Mouse (Mus musculus) kidney, postnatal 36 days (tissue): ENCODE measurements around the gene Kif20b.

Experiments used
- DNase-seq, 2 experiments: peaks; one replicate each; pipeline ENCODE4 v3.0.0; 2021 to 2022; ENCODE audit warnings: mixed read lengths in 2 of 2

The Kif20b gene

GRCm38 (mm10) chr19:34921652-34922602, at the start of gene Kif20b:
TSS of gene Kif20b (plus strand) at chr19:34922361.
- DNase-seq: peak; percentile 92 to 96

GRCm38 (mm10) chr19:34876676-34877075, 45.5 kb upstream of the Kif20b start:
- DNase-seq: peak; percentile 67 to 70

- DNase-seq: peak; percentile 91 to 97
Observed at GRCm38 (mm10) chr19:34877898-34878602, 44.1 kb upstream of the Kif20b start.

- peak; percentile 84 to 88 for DNase-seq
Observed at GRCm38 (mm10) chr19:34878603-34879541, 43.3 kb upstream of the Kif20b start, which contains the start of gene Pank1. TSS of gene Pank1 (minus strand) at chr19:34879455.

- DNase-seq: no peak
Observed at GRCm38 (mm10) chr19:34879624-34880023, 42.5 kb upstream of the Kif20b start.

GRCm38 (mm10) chr19:34881160-34881559, 41.0 kb upstream of the Kif20b start:
- peak; percentile 42 to 56 for DNase-seq

GRCm38 (mm10) chr19:34882443-34882842, 39.7 kb upstream of the Kif20b start:
- DNase-seq: no peak

GRCm38 (mm10) chr19:34883526-34884224, 38.5 kb upstream of the Kif20b start:
- no peak for DNase-seq

- no peak for DNase-seq
Observed at GRCm38 (mm10) chr19:34886324-34886723, 35.8 kb upstream of the Kif20b start.

- DNase-seq: no peak
Observed at GRCm38 (mm10) chr19:34890981-34891380, 31.2 kb upstream of the Kif20b start.

- no peak for DNase-seq
Observed at GRCm38 (mm10) chr19:34891590-34891989, 30.6 kb upstream of the Kif20b start.

GRCm38 (mm10) chr19:34895082-34895481, 27.1 kb upstream of the Kif20b start:
- no peak for DNase-seq

GRCm38 (mm10) chr19:34897082-34897965, 24.8 kb upstream of the Kif20b start:
- DNase-seq: no peak

- DNase-seq: no peak
Observed at GRCm38 (mm10) chr19:34898941-34899340, 23.2 kb upstream of the Kif20b start.

- DNase-seq: no peak
Observed at GRCm38 (mm10) chr19:34901266-34901665, 20.9 kb upstream of the Kif20b start.

- DNase-seq: no peak
Observed at GRCm38 (mm10) chr19:34901735-34902134, 20.4 kb upstream of the Kif20b start.

GRCm38 (mm10) chr19:34904032-34904431, 18.1 kb upstream of the Kif20b start:
- DNase-seq: no peak

GRCm38 (mm10) chr19:34905424-34905823, 16.7 kb upstream of the Kif20b start:
- no peak for DNase-seq

- no peak for DNase-seq
Observed at GRCm38 (mm10) chr19:34906772-34907171, 15.4 kb upstream of the Kif20b start.

- DNase-seq: no peak
Observed at GRCm38 (mm10) chr19:34912366-34912765, 9.8 kb upstream of the Kif20b start.

GRCm38 (mm10) chr19:34920066-34920465, 2.1 kb upstream of the Kif20b start:
- peak; percentile 29 to 55 for DNase-seq
